Mouse (Mus musculus) lung, adult 2 months (tissue): ENCODE results near the gene Josd1.

Experiments
- CTCF ChIP-seq: fragments of 200-500 bp; IDR thresholded peaks from 2 replicates; pipeline ENCODE4 v1.5.1; 2011; ENCODE audit warnings: mild to moderate bottlenecking, low read length, control low read depth; ENCODE audit not compliant: insufficient read depth
- POLR2A ChIP-seq: fragments of 200-500 bp; IDR thresholded peaks from 2 replicates; pipeline ENCODE4 v1.6.1; 2011; ENCODE audit warnings: low read depth, mild to moderate bottlenecking, control low read depth, low read length, borderline replicate concordance; ENCODE audit errors: extremely low read depth

DNA sequence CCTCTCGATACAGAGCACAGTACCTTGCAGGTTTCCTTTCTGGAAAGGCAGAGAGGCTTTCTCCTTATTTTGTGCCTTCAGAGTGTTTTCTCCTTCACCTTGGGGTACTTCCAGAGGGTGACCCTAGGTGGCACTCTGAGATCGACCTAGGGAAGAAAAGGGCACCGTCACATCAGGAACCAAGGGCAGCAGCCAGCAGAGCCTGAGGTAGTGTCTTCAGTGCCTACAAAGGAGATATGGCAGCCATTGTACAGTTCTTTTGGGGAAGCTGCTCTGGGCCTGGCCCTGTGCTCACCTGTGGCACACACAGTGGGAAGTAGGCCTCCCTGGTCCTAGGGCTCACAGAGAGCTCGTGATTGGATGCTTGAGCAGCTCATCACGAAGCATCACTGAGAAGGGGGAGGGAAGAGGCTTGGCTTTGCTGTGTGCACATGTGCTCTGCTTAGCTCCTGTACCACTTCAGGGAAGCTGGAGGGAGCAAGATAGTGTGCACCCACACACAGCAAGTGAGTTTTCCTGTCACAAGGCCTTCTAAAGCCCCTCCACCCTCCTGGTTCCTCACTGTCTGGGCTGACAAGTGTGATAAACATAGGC lies 20.6 kb upstream of the Josd1 start:
- TF ChIP-seq POLR2A (no peak), CTCF (no peak)
